Mouse (Mus musculus): Measurements from ENCODE around the gene Neo1. TPM values are rescaled to one million over a fixed set of nuclear protein-coding genes. Genes with fewer than 3 reads are reported as not detected.

The Neo1 gene
- total and polyA plus RNA-seq, 3 experiments = 24.3 to 65.6 (median 46.6) TPM

GRCm38 (mm10) chr9:58863826-58864225 lies 172.4 kb downstream of the Neo1 start:
- DNase-seq = no peak

GRCm38 (mm10) chr9:58859080-58859635 lies 177.1 kb downstream of the Neo1 start:
- no peak for DNase-seq

DNA sequence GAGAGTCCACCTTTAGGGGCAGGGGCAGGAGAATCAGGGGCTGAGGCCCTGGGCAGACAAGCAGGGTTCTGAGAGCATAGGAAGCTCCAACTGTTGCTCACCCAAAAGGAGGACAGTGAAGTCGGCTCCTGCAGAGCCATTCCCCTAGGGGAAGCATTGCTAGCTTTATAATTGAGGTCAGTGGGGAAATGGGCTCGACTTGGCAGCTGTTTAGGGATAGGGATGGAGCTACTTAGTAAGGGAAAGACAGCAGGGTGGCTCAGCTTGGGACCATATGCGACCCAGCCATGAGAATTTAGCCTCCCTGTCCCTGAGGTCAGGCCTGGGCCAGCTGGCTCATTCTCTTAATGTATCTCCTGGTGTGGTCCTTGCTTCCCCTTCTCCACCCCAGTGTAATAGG lies 181.3 kb downstream of the Neo1 start:
- no peak for DNase-seq

DNA sequence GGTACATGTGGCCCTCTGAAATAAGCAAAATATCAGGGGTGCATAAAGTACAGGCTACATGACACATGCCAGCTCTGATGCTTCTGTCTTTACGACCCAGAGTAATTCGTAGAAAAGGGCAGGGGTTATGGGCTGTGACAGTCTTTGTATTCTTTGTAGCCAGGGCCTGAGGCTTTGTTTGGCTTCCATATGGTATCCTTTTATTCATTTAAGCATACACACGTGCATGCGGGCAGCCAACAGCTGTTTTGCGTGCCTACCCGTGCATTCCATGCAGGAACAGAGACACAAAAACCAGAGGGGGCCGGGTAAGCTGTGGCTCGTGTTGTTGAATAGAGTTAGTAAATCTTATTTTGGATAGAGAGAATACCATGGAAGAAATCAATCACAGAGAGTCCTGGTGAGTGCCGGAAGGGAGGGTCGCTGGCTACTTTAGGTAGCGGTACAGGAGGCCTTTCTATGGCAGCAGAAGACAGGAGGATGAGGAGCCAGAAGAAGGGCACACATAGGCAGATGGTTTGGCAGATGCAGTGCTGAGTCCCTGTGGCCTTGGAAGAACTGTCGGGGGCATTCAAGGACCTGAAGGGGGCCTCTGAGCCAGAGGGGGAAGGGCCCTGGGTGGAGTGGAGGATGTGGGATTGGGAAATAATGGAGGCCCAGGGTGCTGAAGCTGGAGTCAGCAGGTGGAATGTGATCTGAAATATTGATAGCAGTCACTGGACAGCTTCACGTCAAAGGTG lies 186.5 kb downstream of the Neo1 start:
- no peak for DNase-seq

GRCm38 (mm10) chr9:58847676-58848075 lies 188.6 kb downstream of the Neo1 start:
- peak; percentile 15 for DNase-seq

DNA sequence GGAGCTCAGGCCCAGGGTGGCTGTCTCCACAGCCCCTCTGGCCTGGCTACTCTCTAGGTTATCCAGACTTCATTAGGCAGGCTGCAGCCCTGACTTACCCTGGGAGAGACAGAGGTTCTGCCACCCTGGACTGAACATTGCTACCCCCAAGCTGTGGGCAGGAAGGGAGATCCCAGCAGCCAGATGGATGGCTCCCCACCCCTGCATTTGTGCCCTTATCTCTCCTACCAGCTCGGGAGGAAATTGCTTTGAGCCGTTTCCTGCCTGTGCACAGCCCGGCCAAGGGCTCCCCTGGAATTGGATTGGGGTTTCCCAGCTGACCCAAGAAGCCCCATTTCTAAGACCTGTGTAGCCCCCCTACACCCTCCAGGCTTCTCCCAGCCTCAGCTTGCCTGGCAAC lies 189.2 kb downstream of the Neo1 start:
- no peak for DNase-seq

DNA sequence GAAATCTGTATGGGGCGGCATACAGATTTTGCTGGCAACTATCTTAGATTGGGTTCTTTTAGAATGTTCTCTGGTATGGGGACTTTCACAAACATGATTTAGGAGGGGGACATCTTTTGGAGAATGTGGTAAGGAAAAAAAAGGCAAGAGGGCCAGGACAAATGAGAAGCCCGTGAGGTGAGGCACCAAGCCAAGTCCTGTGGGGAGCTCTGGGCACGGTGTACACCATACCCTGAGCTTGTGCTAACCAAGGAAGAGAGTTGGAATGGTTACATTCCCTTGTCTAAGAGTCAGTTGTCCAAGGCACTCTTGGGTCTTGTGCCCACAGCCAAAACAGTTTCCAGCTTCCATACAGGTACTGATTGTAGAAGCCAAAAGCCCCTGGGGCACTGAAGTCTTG lies 191.6 kb downstream of the Neo1 start:
- no peak for DNase-seq

DNA sequence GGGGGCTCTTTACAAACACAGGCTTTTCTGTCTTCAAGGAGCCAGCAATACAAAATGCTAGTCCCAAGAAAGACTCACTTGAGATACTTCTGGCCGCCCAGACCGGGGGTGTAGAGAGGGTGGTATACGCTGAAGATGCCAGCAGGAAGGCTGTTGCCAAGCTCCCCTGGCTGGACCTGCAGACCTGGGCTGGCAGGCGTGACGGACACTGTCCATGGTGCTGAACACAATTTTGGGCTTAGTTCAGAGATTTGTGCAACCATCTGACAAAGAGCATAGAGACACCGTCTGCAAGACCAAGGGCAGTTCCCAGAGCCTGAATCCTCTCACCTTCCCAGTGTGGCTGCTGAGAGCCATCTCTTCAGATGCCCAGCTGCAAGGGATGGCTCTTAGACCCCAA lies 194.6 kb downstream of the Neo1 start:
- DNase-seq = peak; percentile 62

DNA sequence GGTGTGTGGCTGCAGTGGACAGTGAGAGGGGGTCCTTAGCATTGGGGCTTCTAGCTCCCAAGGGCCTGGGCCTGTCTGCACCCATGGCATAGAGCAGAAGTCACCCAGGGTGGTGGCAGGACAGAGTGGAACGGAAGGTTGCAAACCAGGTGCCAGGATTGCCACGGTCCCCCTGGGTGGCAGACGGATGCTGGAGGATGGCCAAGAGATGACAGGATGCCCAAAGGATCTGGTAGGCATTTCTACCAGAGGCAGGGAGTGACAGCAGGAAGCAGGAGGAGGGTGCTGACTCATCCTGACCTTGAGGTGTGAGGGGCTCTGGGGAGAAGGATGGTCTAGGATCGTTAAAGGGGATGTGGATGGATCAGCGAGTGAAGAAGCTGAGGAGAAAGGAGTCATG lies 197.7 kb downstream of the Neo1 start:
- DNase-seq = no peak

GRCm38 (mm10) chr9:58837174-58837573 lies 199.1 kb downstream of the Neo1 start:
- no peak for DNase-seq

DNA sequence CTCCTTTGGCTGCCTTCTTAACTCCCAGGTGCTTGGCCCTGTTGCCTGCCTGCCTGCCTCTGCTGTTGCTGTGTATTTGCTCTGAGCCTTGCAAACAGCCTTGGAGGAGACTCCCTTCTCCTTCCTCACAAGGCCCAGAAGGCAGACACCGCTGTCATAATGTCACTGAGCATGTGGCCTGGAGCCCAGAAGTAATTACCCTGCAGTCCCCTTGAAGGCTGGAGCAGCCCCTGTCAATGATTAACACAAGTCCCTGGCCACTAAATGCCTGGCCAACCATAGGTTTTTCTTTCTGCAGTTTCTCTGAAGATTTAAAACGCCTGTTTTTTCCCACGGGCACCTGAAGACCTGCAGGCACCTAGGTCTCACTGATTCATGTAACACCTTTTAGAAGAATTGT lies 203.3 kb downstream of the Neo1 start:
- no peak for DNase-seq

DNA sequence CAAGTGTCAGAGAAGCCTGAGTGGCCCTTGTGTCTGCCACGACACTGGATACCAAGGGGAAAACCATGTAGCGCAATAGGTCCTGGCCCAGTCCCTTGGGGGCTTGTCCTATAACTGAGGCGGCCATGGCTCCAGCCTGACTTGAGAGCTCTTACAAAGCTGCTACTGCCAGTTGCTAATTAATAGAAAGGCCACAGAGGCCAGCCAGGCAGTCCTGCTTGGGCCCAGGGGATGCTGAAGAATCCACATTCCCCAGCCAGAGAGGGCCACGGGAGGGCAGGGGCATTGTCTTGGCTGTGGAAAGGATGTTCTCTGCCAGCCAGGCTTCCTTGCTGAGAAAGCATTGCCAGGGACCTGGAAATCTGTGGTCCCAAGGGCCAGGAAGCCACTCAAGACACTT lies 206.6 kb downstream of the Neo1 start:
- no peak for DNase-seq

Other genes starting within 250 kb of the Neo1 start
- gene Hcn4, start 213.0 kb downstream of the Neo1 start, total RNA-seq (2021) = 1 to 10 TPM in 1 of 2 experiments, under 1 TPM in 1; 0.63 to 1.5 TPM
- gene Hcn4, start 213.0 kb downstream of the Neo1 start, polyA plus RNA-seq (2012; rRNA removed) = 1.6 and 2.2 TPM in 2 replicates

Data from adrenal gland, adult 2 months (tissue).